Mouse (Mus musculus) mature B cell (primary cell): ENCODE results near the gene Clic1.

Source experiments
- in situ Hi-C: fragments of 300-500 bp; cut with MboI; formaldehyde crosslinking; loops from 2 replicates; pipeline ENCODE4 v1.14.3; 2019

Gene Clic1

GRCm38 (mm10) chr17:35049561-35050016 lies at the start of gene Clic1:
TSS of gene Clic1 (plus strand) at chr17:35049966.
- in situ Hi-C loops: loop anchor here (10.0 kb wide), 1 partner anchor 45 kb away; the partner anchor contains the start of gene Vars

DNA sequence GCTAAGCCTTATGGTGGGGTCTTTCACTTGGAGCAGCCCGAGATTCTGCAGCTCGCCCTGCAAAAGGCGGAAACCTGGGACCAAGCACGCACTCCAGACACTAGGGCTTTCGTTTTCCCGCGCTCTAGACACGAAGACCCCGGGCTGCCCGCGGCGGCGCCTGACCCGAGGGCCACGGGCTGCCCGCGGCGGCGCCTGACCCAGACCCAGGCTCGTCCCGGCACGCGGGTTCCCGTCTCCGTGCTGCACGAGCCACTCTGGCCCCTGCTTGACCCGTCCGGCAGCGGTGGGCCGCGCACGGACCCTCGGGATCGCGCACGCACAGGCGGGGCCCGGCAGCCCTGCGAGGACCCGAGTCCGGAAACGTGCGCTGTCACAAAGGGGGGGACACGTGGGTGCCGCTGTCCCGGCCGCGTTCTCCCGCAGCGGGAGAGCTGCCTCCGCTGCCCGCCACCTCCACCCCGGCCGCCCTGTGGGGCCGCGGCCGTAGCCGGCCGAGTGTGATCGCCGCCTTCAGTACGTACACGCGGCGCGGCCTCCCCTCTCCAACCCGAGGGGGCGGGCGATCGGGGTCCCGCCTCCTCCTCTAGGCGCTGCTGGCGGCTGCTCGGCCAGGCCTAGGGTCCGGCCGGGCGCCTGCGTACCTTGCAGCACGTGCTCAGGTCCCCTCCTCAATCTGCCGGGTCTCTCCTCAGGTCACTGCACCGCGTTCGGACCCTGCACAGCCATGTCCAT lies 48.9 kb upstream of the Clic1 start, which contains the start of gene Vars:
Gene Vars, plus strand, starts transcription at position 271 of the 735 bp plus-strand sequence.
- in situ Hi-C loops: loop anchor here (10.0 kb wide), 1 partner anchor 54 kb away; the partner anchor contains the start of gene Ddah2

DNA sequence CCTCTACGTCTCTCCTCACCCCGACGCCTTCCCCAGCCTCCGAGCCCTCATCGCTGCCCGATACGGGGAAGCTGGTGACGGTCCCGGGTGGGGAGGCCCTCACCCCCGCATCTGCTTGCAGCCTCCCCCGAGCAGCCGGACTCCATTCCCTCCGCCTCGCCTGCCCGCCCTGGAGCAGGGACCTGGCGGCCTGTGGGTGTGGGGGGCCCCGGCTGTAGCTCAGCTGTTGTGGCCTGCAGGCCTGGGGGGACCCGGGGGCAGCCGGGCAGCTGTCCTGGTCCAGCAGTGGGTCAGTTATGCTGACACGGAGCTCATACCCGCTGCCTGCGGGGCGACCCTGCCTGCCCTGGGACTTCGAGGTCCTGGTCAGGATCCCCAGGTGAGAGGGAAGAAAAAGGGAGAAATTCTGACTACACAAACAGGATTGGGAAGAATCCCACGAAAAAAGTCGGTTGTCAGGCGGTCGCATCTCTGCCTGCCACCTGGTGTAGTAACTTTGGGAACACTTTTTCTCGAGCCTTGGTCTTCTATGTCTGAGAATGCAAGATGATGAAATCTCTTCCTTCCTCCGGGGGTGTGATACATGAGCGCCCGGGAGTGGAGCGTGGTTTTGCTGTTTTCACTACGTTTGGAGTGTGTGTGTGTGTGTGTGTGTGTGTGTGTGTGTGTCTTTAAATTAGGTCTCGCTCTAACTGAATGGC lies 48.2 kb upstream of the Clic1 start:
- in situ Hi-C loops: loop anchor here (10.0 kb wide), 1 partner anchor 53 kb away; the partner anchor contains the start of gene Ddah2

DNA sequence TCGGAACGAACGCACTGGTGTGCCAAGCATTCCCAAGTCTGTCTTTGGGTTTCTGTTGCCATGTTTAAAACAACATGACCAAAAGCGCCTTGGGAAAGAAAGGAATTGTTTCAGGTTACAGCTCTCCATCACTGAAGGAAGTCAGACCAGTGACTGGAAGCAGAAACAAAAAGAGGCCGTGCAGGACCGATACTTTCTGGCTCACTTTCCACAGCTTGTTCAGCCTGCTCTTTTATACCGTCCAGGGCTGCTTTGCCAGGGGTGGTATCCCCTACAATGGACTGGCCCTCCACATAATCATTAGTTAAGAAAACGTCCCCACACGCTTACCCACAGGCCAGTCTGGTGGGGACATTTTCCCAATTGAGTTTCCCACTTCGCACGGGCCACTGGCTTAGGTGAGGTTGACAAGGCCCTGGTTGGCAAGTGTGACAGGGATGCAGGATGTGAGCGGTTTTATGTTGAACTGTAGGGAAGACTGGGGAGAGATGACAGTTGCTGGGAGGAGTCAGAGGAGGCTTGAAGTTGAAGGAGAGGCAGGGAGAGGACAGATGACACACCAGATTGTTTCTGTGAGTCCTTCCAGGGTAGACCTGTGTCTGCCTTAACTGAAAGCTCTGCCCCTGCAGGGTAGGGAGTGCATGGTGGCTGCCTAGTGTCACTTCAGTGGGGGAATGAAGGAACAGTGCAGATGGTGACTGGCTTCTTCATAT lies 47.5 kb upstream of the Clic1 start:
- in situ Hi-C loops: loop anchor here (10.0 kb wide), 1 partner anchor 52 kb away; the partner anchor contains the start of gene Ddah2

DNA sequence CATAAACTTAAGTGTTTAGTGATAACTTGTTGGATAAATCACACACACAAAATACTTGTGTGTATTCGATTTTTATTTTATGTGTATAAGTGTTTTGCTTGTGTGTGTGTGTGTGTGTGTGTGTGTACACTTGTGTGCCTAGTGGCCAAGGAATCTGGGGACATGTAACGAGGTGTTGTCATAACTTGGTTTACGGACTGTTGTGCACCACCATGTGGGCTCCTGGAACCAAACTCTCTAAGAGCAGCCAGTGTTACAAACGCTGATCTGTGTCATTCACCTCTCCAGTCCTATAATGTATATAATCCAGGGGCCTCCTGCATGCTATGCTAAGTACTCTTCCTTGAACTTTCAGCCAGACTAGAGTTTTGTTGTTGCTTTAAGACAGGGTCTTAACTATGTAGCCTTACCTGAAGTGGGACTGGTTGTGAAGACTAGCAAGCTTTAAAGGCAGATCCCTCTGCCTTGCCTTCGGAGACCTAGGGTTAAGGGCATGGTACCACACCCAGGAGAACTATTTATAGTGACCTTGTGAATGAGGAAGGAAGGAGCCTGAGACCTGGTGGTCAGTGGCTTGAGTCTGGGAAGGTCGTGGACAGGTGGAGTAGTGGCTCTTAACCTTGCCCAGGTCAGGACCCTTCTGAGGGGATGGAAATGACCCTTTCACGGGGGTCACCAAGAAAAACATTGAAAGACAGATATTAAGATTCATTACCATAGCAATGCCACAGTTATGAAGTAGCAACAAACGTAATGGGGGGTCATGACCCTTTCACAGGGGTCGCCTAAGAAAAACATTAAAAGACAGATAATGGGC lies 46.5 kb upstream of the Clic1 start:
- in situ Hi-C loops: loop anchor here (10.0 kb wide), 1 partner anchor 52 kb away; the partner anchor contains the start of gene Ddah2

DNA sequence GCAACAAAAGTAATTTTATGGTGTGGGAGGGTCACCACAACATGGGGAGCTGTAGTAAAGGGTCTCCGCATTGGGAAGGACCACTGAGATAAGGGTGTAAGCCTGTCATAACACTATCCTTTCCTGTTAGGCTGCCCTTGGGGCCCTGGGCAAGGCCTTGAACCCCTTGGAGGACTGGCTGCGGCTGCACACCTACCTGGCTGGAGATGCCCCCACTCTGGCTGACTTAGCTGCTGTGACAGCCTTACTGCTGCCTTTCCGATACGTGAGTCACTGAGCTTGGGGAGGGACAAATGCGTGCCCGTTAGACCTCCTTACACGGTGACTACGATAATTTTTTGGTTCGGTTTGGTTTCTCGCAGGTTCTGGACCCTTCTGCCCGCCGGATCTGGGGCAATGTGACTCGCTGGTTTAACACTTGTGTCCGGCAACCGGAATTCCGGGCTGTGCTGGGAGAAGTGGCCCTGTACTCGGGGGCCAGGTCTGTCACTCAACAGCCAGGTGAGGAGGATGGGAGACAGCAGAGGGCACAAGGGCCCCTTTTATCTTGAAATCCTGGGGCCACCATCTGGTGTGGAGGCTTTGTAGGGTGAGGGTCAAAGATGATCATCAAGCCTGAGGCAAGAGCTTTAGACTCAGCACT lies 45.6 kb upstream of the Clic1 start:
- in situ Hi-C loops: loop anchor here (10.0 kb wide), 1 partner anchor 51 kb away; the partner anchor contains the start of gene Ddah2

GRCm38 (mm10) chr17:35005158-35005557 lies 44.6 kb upstream of the Clic1 start:
- in situ Hi-C loops: loop anchor here (10.0 kb wide), 1 partner anchor 50 kb away; the partner anchor contains the start of gene Ddah2

DNA sequence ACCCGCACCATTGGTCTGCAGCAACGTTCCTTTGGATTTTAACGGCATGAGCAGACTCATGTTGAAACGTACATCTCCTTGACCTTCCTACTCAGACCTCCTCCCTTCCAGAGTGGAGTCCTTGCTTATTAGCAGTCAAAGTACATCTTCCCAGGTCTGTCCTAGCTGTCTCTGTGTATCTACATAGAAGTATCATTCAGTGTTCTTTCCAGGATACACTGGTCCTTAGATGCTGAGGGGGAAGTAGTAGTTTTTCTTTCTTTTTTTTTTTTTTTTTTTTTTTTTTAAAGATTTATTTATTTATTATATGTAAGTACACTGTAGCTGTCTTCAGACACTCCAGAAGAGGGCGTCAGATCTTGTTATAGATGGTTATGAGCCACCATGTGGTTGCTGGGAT lies 43.9 kb upstream of the Clic1 start:
- in situ Hi-C loops: loop anchor here (10.0 kb wide), 1 partner anchor 49 kb away; the partner anchor contains the start of gene Ddah2

GRCm38 (mm10) chr17:35007387-35007991 lies 42.3 kb upstream of the Clic1 start:
- in situ Hi-C loops: loop anchor here (10.0 kb wide), 1 partner anchor 47 kb away; the partner anchor contains the start of gene Ddah2

GRCm38 (mm10) chr17:35009586-35009985 lies 40.2 kb upstream of the Clic1 start:
- in situ Hi-C loops: loop anchor here (10.0 kb wide), 1 partner anchor 45 kb away; the partner anchor contains the start of gene Ddah2

GRCm38 (mm10) chr17:35011440-35011839 lies 38.3 kb upstream of the Clic1 start:
- in situ Hi-C loops: no loop called here

GRCm38 (mm10) chr17:35012430-35012829 lies 37.3 kb upstream of the Clic1 start:
- in situ Hi-C loops: no loop called here

DNA sequence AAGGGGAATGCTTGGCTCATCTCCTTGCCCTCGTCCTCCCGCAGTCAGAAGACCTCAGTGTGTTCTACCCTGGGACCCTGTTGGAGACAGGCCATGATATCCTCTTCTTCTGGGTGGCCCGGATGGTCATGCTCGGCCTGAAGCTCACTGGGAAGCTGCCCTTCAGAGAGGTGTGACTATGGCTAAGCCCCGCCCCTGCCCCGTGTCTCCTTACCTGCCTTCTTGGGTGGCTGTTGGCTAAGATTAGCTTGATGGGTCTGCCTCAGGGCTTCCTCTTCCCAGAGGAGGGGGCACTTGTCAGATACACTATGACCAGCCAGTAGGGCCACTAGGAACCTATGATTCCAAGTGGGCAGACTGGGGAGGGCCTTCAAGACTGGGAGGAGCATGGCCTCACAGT lies 36.5 kb upstream of the Clic1 start:
- in situ Hi-C loops: no loop called here

GRCm38 (mm10) chr17:35015296-35015695 lies 34.5 kb upstream of the Clic1 start:
- in situ Hi-C loops: no loop called here

- in situ Hi-C loops: no loop called here
These were observed 33.4 kb upstream of the Clic1 start, which contains the start of gene Vwa7 for GRCm38 (mm10) chr17:35016376-35016775. TSS of gene Vwa7 (plus strand) at chr17:35016579.

- in situ Hi-C loops: no loop called here
These were observed 32.7 kb upstream of the Clic1 start for GRCm38 (mm10) chr17:35016791-35017705.

DNA sequence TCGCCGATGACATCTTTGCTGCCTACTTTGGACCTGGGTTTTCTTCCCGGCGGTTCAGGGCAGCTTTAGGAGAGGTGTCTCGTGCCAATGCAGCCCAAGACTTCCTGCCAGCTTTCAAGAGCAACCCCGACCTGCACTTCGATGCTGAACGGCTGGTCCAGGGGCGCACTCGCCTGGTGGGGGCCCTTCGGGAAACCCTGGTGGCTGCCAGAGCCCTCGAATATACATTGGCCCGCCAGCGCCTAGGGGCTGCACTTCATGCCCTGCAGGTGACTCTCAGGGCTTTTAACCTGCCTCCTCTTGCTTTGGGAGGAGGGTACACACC lies 32.1 kb upstream of the Clic1 start:
- in situ Hi-C loops: no loop called here

DNA sequence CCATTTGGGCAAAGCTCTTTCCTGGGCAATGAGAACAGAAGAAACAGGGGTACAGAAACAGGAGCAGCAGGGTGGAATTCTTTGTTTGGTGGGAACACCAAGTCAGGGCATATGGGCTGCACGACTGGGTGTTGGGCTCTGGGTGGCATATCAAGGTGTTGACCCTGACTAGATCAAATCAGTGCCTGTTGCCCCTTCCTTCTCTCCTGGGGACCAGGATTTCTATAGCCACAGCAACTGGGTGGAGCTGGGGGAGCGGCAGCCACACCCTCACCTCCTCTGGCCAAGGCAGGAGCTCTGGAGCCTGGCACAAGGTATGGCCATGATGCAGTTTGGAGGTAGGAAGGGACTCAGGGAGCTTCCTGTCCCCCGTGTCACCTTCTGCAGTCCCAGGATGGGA lies 31.6 kb upstream of the Clic1 start:
- in situ Hi-C loops: no loop called here

DNA sequence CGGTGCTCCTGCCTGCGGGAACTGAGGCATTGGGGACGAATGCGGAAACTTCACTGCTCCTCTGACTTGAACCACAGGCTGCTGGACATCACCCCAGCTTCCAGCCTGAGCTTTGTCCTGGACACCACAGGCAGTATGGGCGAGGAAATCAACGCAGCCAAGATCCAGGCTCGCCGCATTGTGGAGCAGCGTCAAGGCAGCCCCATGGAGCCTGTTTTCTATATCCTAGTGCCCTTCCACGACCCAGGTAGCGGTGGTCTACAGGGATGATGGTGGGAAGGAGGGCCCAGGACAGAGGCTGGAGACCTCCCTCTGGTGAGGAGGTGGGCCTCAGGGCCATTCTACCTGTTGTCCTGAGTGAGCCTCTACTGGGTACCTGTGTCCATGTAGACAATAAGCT lies 29.9 kb upstream of the Clic1 start:
- in situ Hi-C loops: loop anchor here (5.0 kb wide), 1 partner anchor 42 kb away; no protein-coding TSS in a partner anchor
